Mouse (Mus musculus): ENCODE data around the gene Crlf1.

- TF ChIP-seq CTCF (IDR thresholded peaks at IDR 0.05; ENCODE audit: control insufficient read depth, insufficient read depth, insufficient read length) (no peak), USF1 (IDR thresholded peaks at IDR 0.05; ENCODE audit: low read depth) (no peak), MYOD1 (IDR thresholded peaks at IDR 0.05; ENCODE audit: control insufficient read depth, insufficient read length, low read depth) (no peak), CEBPB (IDR thresholded peaks at IDR 0.05; ENCODE audit: low read depth) (no peak)
These were observed 17.4 kb downstream of the Crlf1 start, which contains the start of gene Uba52 for GRCm38 (mm10) chr8:70510228-70510915.

Measured in C2C12 (cell line).